Mouse (Mus musculus) midbrain, postnatal 0 days (tissue): ENCODE measurements around the gene Slc1a2. TPM values are rescaled to one million over a fixed set of nuclear protein-coding genes. Genes with fewer than 3 reads are reported as not detected.

Source experiments
- ATAC-seq: fragments of 200-750 bp; cut with Nextera tagmentation; 2 replicates; pipeline ENCODE4 v1.8.0; 2017; ENCODE audit warnings: moderate number of reproducible peaks, mild to moderate bottlenecking, moderate TSS enrichment, moderate library complexity; ENCODE audit not compliant: low FRiP score
- DNase-seq: peaks from one replicate; pipeline ENCODE4 v3.0.0-alpha.2; 2015; ENCODE audit warnings: low spot score
- H3K27ac ChIP-seq: fragments of 300-500 bp; sonication (generic); 2 replicates; pipeline ENCODE4 v1.5.1; 2014; ENCODE audit warnings: low read depth, mild to moderate bottlenecking, low read length, mixed read lengths
- H3K27me3 ChIP-seq: fragments of 300-500 bp; sonication (generic); 2 replicates; pipeline ENCODE4 v1.6.1; 2014; ENCODE audit warnings: low read length, control low read depth, mixed read lengths; ENCODE audit not compliant: insufficient read depth
- H3K36me3 ChIP-seq: fragments of 300-500 bp; sonication (generic); 2 replicates; pipeline ENCODE4 v1.6.1; 2014; ENCODE audit warnings: low read length, control low read depth, mixed read lengths; ENCODE audit not compliant: insufficient read depth
- H3K4me1 ChIP-seq: fragments of 300-500 bp; sonication (generic); 2 replicates; pipeline ENCODE4 v1.6.1; 2014; ENCODE audit warnings: mild to moderate bottlenecking, control low read depth, antibody characterized with exemption, low read length, mixed read lengths; ENCODE audit not compliant: insufficient read depth
- H3K4me2 ChIP-seq: fragments of 300-500 bp; sonication (generic); 2 replicates; pipeline ENCODE4 v1.6.1; 2014; ENCODE audit warnings: low read depth, mild to moderate bottlenecking, low read length, mixed read lengths; ENCODE audit not compliant: poor library complexity, severe bottlenecking
- H3K4me3 ChIP-seq: fragments of 300-500 bp; sonication (generic); 2 replicates; pipeline ENCODE4 v1.5.1; 2014; ENCODE audit warnings: low read depth, mild to moderate bottlenecking, low read length, moderate library complexity
- H3K9ac ChIP-seq: fragments of 300-500 bp; sonication (generic); replicated peaks from 2 replicates; pipeline ENCODE4 v1.6.1; 2014; ENCODE audit warnings: mild to moderate bottlenecking, low read length, moderate library complexity, mixed read lengths; ENCODE audit not compliant: poor library complexity, severe bottlenecking
- H3K9me3 ChIP-seq: fragments of 300-500 bp; sonication (generic); 2 replicates; pipeline ENCODE4 v1.6.1; 2016; ENCODE audit warnings: low read length, control low read depth
- CTCF ChIP-seq: IDR thresholded peaks from 2 replicates; pipeline ENCODE4 v1.5.1; 2016; ENCODE audit warnings: antibody characterized with exemption, mild to moderate bottlenecking
- WGBS: fragments of 180-500 bp; shearing (Covaris S2); extraction: QIAGEN DNeasy Blood & Tissue Kit; methylation state at CpG from one replicate; pipeline ENCODE4 v1.1.7; 2014; 5-methylcytosine and 5-hydroxymethylcytosine counted together
- polyA plus RNA-seq: library from polyadenylated mRNA; unstranded; fragments of >200 nt; fragmentation: Nextera tagmentation; extraction: Ambion mirVana; gene quantifications from 2 replicates; pipeline ENCODE4 v1.2.1, GENCODE M21; 2015
- total RNA-seq: library from RNA; depleted of rRNA; stranded (reverse); fragments of >200 nt; gene quantifications from 2 replicates; pipeline ENCODE4 v1.2.3, GENCODE M21; 2014

The Slc1a2 gene
- total and polyA plus RNA-seq, 2 experiments from 2014 or later, result 15.7 to 102 TPM

GRCm38 (mm10) chr2:102721859-102722258 lies 63.4 kb downstream of the Slc1a2 start:
- Histone ChIP-seq H3K4me2 (no peak overlapping the region), H3K4me1 (no peaks in the 10 kb centered on the region), H3K27me3 (no peaks in the 10 kb centered on the region), H3K9ac (no peak overlapping the region), H3K9me3 (no peaks in the 10 kb centered on the region), H3K36me3 (no peaks in the 10 kb centered on the region), H3K27ac (no peak overlapping the region), H3K4me3 (no peak overlapping the region)
- WGBS, result 79% methylated on average over 2 of the region's 2 CpGs
- no peak for DNase-seq
- no peak for ATAC-seq
- TF ChIP-seq CTCF, result no peak

- Histone ChIP-seq H3K4me3 (no peak overlapping the region), H3K9ac (no peak overlapping the region), H3K4me2 (no peak overlapping the region), H3K9me3 (no peaks in the 10 kb centered on the region), H3K27ac (no peak overlapping the region), H3K36me3 (no peaks in the 10 kb centered on the region), H3K27me3 (no peaks in the 10 kb centered on the region), H3K4me1 (no peaks in the 10 kb centered on the region)
- WGBS, result 80% methylated on average over 3 of the region's 3 CpGs
- ATAC-seq (no peak), DNase-seq (no peak)
- no peak for TF ChIP-seq CTCF
Observed at GRCm38 (mm10) chr2:102725054-102725453, 66.6 kb downstream of the Slc1a2 start.

DNA sequence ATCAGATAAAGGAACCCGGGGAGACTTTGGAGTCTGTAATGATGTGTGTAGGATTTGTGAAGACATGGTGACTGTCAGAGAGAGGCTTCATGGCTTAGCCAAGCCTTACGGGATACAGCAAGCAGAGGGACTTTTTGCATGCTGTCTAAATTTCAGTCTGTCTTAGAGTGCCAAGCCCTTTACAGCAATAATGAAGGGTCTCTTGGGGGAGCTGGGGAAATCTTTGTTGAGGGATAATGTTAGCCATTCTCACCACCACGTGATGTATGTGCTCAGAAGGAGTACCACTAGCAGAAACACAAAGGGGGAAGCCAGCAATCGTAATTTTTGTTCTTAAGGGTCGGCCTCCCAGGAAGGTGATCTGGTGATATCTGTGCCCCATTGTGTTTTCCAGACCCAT lies 71.9 kb downstream of the Slc1a2 start:
- 42% methylated on average over 5 of the region's 5 CpGs for WGBS
- Histone ChIP-seq H3K9me3 (no peaks in the 10 kb centered on the region), H3K36me3 (no peaks in the 10 kb centered on the region), H3K27me3 (no peaks in the 10 kb centered on the region), H3K9ac (no peak overlapping the region), H3K4me2 (no peak overlapping the region), H3K27ac (no peak overlapping the region), H3K4me3 (no peak overlapping the region), H3K4me1 (0 out of 2 replicates have a peak, but pooled peaks cover 5% of the 10 kb centered on the region)
- ATAC-seq (no peak), DNase-seq (no peak)
- TF ChIP-seq CTCF, result no peak

DNA sequence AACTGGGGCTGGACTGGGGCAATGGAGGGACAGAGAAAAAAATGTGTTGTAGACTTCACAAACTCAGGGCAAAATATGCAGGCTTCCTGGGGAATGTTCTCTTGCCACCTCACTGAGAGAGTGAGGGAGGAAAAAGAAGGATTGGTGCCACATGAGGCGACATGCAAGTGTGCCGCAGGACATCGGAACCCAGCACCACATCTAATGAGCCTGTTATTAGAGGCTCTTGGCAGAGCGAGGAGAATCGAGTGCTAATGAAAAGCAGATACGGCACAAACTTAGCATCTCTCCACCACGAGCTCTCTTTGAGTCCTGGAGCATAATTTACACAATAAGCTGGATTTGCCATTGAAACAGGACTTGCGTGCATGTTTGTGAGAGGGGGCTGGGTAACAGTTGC lies 72.3 kb downstream of the Slc1a2 start:
- Histone ChIP-seq H3K4me3 (no peak overlapping the region), H3K9me3 (no peaks in the 10 kb centered on the region), H3K27me3 (no peaks in the 10 kb centered on the region), H3K9ac (no peak overlapping the region), H3K4me1 (0 out of 2 replicates have a peak, but pooled peaks cover 5% of the 10 kb centered on the region), H3K27ac (no peak overlapping the region), H3K36me3 (no peaks in the 10 kb centered on the region), H3K4me2 (no peak overlapping the region)
- 37% methylated on average over 8 of the region's 8 CpGs for WGBS
- DNase-seq (peak; percentile 5), ATAC-seq (no peak)
- TF ChIP-seq CTCF, result no peak

DNA sequence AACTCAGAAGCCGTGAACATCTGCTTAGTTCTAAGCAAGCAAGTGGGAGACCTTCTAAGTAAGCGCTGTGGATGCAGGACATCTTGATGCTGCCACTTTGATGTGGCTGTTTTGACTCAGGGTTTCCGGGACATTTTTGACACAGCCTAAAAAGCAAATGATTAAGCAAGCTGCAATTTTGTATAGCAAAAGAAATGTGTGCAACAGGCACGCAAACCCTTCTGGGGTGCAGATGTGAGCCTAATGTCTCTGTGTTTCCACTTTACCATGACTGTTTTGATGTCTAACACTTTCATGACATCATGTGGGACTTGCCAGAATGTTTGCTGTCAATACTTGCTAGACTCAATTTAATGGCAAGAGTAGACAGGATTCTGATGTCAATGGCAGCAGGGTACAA lies 74.7 kb downstream of the Slc1a2 start:
- H3K36me3 ChIP-seq, result no peaks in the 10 kb centered on the region
- H3K4me3 ChIP-seq, result no peak overlapping the region
- no peaks in the 10 kb centered on the region for H3K9me3 ChIP-seq
- 92% methylated on average over 4 of the region's 4 CpGs for WGBS
- H3K4me2 ChIP-seq, result no peak overlapping the region
- H3K27ac ChIP-seq, result no peak overlapping the region
- no peaks in the 10 kb centered on the region for H3K27me3 ChIP-seq
- H3K9ac ChIP-seq, result no peak overlapping the region
- no peak for DNase-seq
- H3K4me1 ChIP-seq, result 0 out of 2 replicates have a peak, but pooled peaks cover 5% of the 10 kb centered on the region
- no peak for ATAC-seq
- TF ChIP-seq CTCF, result no peak

GRCm38 (mm10) chr2:102734055-102734454 lies 75.6 kb downstream of the Slc1a2 start:
- Histone ChIP-seq H3K9me3 (no peaks in the 10 kb centered on the region), H3K9ac (no peak overlapping the region), H3K4me2 (no peak overlapping the region), H3K27ac (no peak overlapping the region), H3K4me3 (no peak overlapping the region), H3K27me3 (no peaks in the 10 kb centered on the region), H3K4me1 (0 out of 2 replicates have a peak, but pooled peaks cover 5% of the 10 kb centered on the region), H3K36me3 (0 out of 2 replicates have a peak, but pooled peaks cover 3% of the 10 kb centered on the region)
- DNase-seq (no peak), ATAC-seq (no peak)
- 86% methylated on average over 3 of the region's 3 CpGs for WGBS
- no peak for TF ChIP-seq CTCF
